Mouse (Mus musculus): ENCODE results near the gene Pwwp2b.
A peak's percentile ranks its signal among the peaks of the same experiment; 100 is the strongest.

The Pwwp2b gene

GRCm38 (mm10) chr7:139299424-139299823 lies 51.1 kb downstream of the Pwwp2b start:
- DNase-seq (ENCODE audit: low read depth), result peak; percentile 85

DNA sequence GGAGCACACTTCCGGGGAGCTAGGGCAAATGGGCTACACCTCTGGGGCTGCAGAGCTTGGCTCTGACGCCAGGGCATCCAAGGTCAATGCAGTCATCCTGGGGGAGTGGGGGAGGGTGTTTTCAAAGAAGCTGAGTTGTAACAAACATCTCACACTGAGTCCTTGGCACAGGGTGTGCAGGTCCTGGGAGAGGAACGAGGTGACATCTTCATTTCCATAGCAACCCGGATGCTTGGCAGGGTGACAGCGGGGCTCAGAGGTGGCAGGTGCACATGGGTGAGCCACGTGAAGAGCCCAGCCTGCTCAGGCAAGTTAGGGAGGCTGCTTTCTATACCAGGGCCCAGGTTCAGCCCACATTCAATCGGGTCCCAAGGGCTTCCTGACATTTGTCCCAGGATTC lies 52.1 kb downstream of the Pwwp2b start:
- no peak for DNase-seq (ENCODE audit: low read depth)

GRCm38 (mm10) chr7:139301505-139301904 lies 53.2 kb downstream of the Pwwp2b start:
- no peak for DNase-seq (ENCODE audit: low read depth)

DNA sequence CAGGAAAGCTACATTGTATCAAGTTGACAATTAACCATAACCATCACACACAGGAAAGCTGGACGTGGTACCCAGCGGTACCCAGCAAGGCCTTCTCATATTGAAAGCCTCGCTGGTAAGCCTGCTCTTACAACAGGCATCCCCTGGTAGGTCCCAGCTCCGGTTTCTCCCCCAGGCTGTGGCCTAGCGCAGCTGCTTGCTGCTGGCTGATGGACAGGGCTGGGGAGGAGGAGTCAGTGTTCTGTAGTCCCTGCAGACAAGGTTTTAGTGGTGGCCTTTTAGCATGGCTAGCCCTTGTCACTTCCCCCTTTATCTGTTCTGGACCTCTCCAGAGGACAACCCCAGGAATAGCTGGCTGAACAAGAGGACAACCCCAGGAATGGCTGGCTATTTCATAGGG lies 54.0 kb downstream of the Pwwp2b start:
- DNase-seq (ENCODE audit: low read depth), result no peak

DNA sequence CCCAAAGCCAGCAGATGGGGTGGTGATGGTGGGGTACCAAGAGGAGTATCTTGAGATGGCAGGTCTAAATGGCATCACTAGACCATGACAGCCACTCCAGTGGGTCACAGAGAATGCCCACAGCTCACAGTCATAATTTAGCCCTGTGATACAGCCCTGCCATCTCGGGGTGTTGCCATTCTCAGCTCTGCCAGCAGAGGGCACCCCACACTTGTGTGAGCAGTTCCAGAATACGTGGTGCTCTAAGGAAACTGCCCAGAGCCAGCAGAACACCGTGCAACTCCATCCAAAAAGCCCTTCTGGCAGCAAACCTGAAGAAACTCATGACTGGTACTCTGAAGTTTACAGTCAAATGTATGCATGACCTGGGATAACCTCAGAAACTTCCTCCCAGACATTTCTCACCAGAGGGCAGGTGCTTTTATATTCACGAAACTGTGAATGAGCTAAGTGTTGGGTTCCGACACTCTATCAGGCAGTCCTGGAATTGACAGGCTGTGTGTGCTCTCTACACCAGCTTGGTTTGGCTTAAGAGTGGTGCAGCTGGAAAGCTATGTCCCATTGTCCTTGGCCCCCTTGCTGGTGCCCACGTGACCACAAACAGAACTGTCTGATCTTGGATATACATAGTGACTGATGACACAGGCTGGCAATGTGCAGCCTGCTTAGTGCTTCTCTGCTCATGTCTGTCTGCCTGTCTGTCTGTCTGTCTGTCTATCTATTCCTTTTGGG lies 55.2 kb downstream of the Pwwp2b start:
- DNase-seq (ENCODE audit: low read depth), result peak; percentile 89

- no peak for DNase-seq (ENCODE audit: low read depth)
Observed at GRCm38 (mm10) chr7:139304322-139304721, 56.0 kb downstream of the Pwwp2b start.

- no peak for DNase-seq (ENCODE audit: low read depth)
Observed at GRCm38 (mm10) chr7:139307056-139307455, 58.8 kb downstream of the Pwwp2b start.

DNA sequence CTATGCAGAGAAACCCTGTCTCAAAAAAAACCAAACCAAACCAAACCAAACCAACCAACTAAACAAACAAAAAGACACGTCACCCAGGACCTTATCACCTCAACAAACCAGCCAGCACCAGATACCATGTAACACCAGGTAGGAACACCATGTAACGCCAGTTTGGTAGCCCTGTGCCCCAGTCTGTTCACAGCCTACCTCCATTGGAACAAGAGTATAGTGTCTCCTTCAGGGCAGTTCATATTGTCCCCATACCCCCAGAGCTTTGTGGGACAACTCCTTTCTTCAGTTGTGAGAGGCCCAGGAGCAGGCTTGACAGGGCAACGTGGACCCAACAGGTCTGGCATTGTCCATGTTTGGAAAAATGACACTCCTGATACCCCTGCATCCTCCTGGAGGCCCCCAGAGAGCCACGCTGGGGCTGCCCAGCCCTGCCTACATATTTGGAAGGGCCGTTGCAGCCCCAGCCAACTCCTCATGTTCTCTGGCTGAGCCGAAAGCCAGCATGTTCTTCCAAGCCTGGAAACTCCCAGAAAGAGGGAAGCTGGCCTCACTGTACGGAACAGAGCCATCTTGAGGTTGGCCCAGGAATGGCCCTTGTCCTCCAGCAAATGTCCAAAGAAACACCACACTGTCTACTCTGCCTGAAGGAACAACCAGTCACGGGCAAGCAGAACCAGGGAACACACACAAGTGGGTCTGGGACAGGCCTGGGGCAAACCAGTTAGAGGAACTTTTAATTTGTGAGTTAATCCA lies 60.0 kb downstream of the Pwwp2b start:
- peak; percentile 65 for DNase-seq (ENCODE audit: low read depth)

DNA sequence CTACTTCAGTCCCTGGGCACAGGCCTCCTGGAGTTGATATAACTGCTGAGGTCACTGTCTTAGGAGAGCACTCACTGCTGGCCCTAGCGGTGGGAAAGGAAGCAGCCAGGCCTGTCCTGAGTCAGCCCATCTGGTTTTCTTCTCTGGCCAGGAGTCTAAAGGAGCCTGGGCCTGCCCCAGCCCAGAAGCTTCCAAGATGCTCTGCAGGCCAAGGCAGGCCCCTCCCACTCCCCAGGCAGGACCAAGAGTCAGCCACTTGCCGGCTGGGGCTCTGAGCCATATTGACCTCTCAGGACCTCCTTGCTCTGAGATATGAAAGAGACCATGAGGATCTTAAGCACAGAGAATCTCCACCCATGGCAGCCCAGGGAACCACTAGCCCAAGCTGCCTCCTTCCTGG lies 60.8 kb downstream of the Pwwp2b start:
- DNase-seq (ENCODE audit: low read depth), result peak; percentile 74

DNA sequence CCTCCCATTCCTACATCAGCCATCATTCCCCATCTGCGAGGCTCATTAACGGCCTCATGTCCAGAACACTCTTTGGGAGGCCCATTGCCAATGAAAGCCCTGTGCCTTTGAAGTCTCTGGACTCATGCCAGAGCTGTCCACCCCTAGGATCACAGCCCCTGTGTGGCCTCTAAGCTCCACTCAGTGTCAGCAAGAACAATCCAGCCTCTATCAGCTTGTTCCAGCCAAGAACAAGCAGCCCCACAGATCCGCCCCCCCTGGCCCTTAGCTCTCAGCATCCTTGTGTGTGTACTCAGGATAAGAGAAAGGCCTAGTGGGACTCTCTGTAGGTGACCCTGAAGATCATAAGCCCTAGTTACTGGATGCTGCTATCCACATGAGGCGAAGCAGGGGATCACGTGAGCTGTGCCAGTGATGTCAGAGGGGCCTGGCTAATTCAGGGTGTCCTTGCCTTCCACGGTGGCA lies 62.2 kb downstream of the Pwwp2b start:
- no peak for DNase-seq (ENCODE audit: low read depth)

DNA sequence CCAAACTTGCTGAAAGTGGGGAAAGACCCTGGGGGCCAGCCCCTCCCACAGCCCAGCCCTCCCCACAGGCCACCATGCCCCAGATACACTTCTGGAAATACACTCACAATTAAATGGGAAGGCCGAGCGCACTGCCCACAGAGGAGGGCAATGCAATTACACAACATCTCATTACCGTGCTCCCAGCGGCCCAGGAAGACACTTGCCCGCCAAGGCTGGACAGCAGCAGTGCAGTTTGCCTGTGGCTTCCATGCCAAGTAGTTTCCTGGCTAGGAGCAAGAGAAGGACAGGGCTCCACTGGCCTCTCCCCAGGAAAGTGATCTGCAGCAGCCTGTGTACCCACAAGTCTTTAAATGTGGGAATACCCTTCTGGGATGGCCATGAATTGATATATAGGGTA lies 64.4 kb downstream of the Pwwp2b start:
- DNase-seq (ENCODE audit: low read depth), result peak; percentile 32

DNA sequence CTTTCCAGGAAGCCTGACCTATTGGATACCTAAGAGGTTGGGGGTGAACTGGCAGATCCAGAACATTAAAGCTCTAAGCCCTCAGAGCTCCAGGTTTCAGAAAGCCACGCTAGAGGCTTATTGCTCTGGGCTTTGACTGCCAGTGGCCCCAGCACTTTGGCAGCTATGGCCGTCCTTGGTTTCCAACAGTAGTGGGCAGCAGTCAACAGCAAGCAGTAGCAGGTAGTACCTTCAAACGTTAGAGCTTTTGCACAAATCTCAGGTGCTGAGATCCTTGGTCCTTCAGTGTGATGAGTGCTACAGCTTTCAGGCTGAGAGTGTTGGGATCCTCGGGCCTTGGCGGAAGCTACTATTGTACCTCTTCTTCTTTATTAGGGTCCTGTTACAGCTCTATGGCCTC lies 65.1 kb downstream of the Pwwp2b start:
- DNase-seq (ENCODE audit: low read depth), result no peak

DNA sequence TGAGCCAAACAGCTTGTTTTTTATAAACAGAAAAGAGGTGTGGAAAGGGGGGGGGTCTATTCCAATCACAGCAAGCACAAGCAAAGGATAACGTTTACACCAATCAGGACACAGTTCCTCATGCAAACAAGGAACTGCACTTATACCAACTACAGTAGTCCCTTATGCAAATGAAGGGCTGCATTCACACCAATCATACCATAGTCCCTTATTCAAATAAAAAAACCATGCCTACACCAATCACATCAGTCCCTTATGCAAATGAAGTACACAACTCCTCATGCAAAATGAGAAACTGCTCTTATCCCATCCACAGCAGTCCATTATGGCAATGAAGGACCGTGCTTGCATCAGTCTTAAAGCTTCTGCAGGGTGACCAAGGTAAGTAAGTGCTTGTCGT lies 66.4 kb downstream of the Pwwp2b start:
- DNase-seq (ENCODE audit: low read depth), result no peak

- no peak for DNase-seq (ENCODE audit: low read depth)
Observed at GRCm38 (mm10) chr7:139319006-139319411, 70.7 kb downstream of the Pwwp2b start.
